Mouse (Mus musculus): Measurements from ENCODE around the gene Egflam.

DNA sequence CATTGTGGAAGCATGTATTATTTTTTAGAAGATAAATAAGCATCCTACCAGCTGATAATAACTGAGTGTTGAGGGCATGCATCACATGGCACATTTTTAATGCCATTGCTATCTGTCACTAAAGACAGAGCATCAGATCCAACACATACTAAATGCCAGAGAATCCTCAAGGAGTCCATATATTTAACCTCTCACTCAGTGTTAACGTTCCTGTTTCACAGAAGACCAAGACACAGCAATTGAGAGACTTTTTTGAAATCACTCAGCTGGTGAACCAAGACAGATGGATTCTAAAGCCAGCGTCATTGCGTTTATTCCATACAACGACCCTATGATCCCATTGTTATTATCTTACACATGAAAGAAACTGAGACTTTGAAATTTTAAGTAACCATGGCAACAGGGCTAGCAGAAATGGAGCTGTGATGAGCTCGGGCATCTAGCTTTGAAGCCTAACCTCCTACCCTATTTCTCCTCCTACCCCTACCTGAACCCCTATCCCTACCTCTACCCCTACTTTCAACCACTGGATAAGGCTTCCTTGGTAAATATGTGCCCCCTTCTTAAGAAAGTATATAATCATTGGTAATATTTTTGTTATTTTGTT lies 57.4 kb downstream of the Egflam start:
- TF ChIP-seq JUND (conservative IDR thresholded peaks at IDR 0.05; ENCODE audit: low read depth, low read length), result no peak
- TF ChIP-seq SIN3A (IDR thresholded peaks at IDR 0.05; ENCODE audit: low read length), result no peak
